In the genomic region with DNA sequence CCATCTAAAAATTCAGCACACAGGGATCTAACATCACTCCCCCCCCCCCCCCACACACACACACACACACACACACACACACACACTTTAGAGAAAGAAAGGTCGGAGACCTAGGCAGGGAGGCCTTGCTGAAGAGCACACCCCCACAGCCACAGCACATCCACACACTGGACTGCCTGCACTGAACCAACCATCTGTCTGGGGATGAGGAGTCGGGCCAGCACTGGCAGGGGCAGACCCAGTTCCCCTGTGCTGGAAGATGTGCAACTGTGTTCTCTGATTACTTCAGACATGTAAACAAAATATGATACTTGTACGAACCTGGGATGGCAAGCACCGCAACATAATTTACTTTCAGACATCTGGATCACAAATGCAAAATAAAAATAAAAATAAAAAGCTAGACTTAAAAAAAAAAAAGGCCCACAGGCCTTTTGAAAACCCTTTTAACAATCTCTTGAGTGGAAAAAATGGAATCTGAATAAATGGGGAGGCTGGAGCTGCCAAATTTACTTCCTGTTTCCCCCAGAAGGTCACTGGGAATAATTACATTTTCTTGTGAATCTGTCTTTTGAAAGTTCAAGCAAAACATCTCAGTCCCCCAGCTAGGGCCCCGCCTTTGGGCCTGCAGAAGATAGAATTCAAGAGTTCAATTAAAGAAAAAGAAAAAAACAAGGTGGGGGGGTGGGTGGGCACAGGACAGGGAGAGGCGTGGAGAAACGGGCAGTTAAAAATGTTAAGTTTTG, we compare ENCODE assay signal across 8 mouse cellular contexts. TPM values are rescaled to one million over a fixed set of nuclear protein-coding genes. Genes with fewer than 3 reads are reported as not detected.
DNase-seq lines count a peak whose midpoint lies in the region; ATAC-seq lines count a peak whose summit lies in the region.

No protein-coding gene starts in this region.

- H3K27ac ChIP-seq in hindbrain, embryonic 14.5 days: peak overlapping the region; percentile 63
- peak overlapping the region; percentile 84 for H3K27ac ChIP-seq in midbrain, embryonic 13.5 days

- peaks cover 84% of the 10 kb centered on the region for H3K4me1 ChIP-seq in megakaryocyte, embryonic 14.5 days
- H3K4me1 ChIP-seq in hindbrain, embryonic 14.5 days (replicated peaks; ENCODE audit: control insufficient read depth, insufficient read depth, low read length): peaks cover 67% of the 10 kb centered on the region
- H3K4me1 ChIP-seq in midbrain, embryonic 13.5 days (replicated peaks): peaks cover 77% of the 10 kb centered on the region

- no peaks in the 10 kb centered on the region for H3K27me3 ChIP-seq in megakaryocyte, embryonic 14.5 days (replicated peaks)
- H3K27me3 ChIP-seq in hindbrain, embryonic 14.5 days (ENCODE audit: control insufficient read depth, insufficient read depth, low read length): no peaks in the 10 kb centered on the region
- H3K27me3 ChIP-seq in midbrain, embryonic 13.5 days: no peaks in the 10 kb centered on the region

- DNase-seq in cerebellum, adult 11 months: peak; percentile 52
- no peak for DNase-seq in hindbrain, embryonic 14.5 days (ENCODE audit: low spot score)
- DNase-seq in layer of hippocampus, adult 9-11 months: no peak
- DNase-seq in frontal cortex, postnatal 36 days (ENCODE audit: low spot score in 2 of 2): no peak

- H3K9me3 ChIP-seq in megakaryocyte, embryonic 14.5 days: no peaks in the 10 kb centered on the region
- no peaks in the 10 kb centered on the region for H3K9me3 ChIP-seq in hindbrain, embryonic 14.5 days (ENCODE audit: control insufficient read depth, low read length)
- H3K9me3 ChIP-seq in midbrain, embryonic 13.5 days: no peaks in the 10 kb centered on the region

- ATAC-seq in cerebellum, adult (ENCODE audit: insufficient number of reproducible peaks, low FRiP score, low TSS enrichment): no peak
- no peak for ATAC-seq in megakaryocyte, adult 5-6 weeks (ENCODE audit: poor library complexity, severe bottlenecking)
- ATAC-seq in hindbrain, embryonic 14.5 days (ENCODE audit: low FRiP score): no peak
- ATAC-seq in midbrain, embryonic 13.5 days: no peak

- H3K36me3 ChIP-seq in megakaryocyte, embryonic 14.5 days (replicated peaks; ENCODE audit: low read length): peaks cover 45% of the 10 kb centered on the region
- no peaks in the 10 kb centered on the region for H3K36me3 ChIP-seq in hindbrain, embryonic 14.5 days (replicated peaks; ENCODE audit: control insufficient read depth, insufficient read depth)
- no peaks in the 10 kb centered on the region for H3K36me3 ChIP-seq in midbrain, embryonic 13.5 days

- WGBS in hindbrain, embryonic 14.5 days: 44% methylated on average over 7 of the region's 7 CpGs
- 37% methylated on average over 7 of the region's 7 CpGs for WGBS in midbrain, embryonic 13.5 days

- H3K4me3 ChIP-seq in megakaryocyte, embryonic 14.5 days (replicated peaks): peak overlapping the region; percentile 78
- no peak overlapping the region for H3K4me3 ChIP-seq in hindbrain, embryonic 14.5 days (replicated peaks; ENCODE audit: low read length)
- no peak overlapping the region for H3K4me3 ChIP-seq in midbrain, embryonic 13.5 days (replicated peaks)

- H3K9ac ChIP-seq in hindbrain, embryonic 14.5 days: peak overlapping the region; percentile 30; the same call in 1 of the 2 replicates
- H3K9ac ChIP-seq in midbrain, embryonic 13.5 days (replicated peaks): peak overlapping the region; percentile 53; the same call in 1 of the 2 replicates

- peak overlapping the region; percentile 31 for H3K4me2 ChIP-seq in hindbrain, embryonic 14.5 days (replicated peaks)
- H3K4me2 ChIP-seq in midbrain, embryonic 13.5 days (replicated peaks): peak overlapping the region; percentile 84

RNA-seq across cellular contexts. Expression of a gene that starts 5.5 kb away (rescaled TPM):
- polyA plus RNA-seq in megakaryocyte, embryonic 14.5 days (2012; ENCODE audit: insufficient read depth, low replicate concordance): 22.1 and 77.4 TPM in 2 replicates
- 21.7 and 26.3 TPM in 2 replicates for total RNA-seq in megakaryocyte, adult 5-6 weeks (2015)
- total RNA-seq in megakaryocyte, adult 5-6 weeks (2017): 11.3 and 18.9 TPM in 2 replicates
- 13.3 and 16.6 TPM in 2 replicates for polyA plus RNA-seq in hindbrain, embryonic 14.5 days (2014; fragmentation: Nextera tagmentation; extraction: Ambion mirVana)
- 21.7 and 23.4 TPM in 2 replicates for polyA plus RNA-seq in midbrain, embryonic 13.5 days (2015; fragmentation: Nextera tagmentation; extraction: Ambion mirVana)

RNA-seq across cellular contexts. Expression of a gene that starts 44.2 kb away (rescaled TPM):
- 4.8 and 8.7 TPM in 2 replicates for polyA plus RNA-seq in megakaryocyte, embryonic 14.5 days (2012; ENCODE audit: insufficient read depth, low replicate concordance)
- 24.7 and 31.9 TPM in 2 replicates for total RNA-seq in megakaryocyte, adult 5-6 weeks (2015)
- total RNA-seq in megakaryocyte, adult 5-6 weeks (2017): 34.9 and 35.8 TPM in 2 replicates
- 85.1 and 86.7 TPM in 2 replicates for polyA plus RNA-seq in hindbrain, embryonic 14.5 days (2014; fragmentation: Nextera tagmentation; extraction: Ambion mirVana)
- polyA plus RNA-seq in midbrain, embryonic 13.5 days (2015; fragmentation: Nextera tagmentation; extraction: Ambion mirVana): 95.7 and 98.9 TPM in 2 replicates

RNA-seq across cellular contexts. Expression of a gene that starts 50.8 kb away (rescaled TPM):
- polyA plus RNA-seq in megakaryocyte, embryonic 14.5 days (2012; ENCODE audit: insufficient read depth, low replicate concordance): 1.8 TPM in 1 of 2 replicates, not detected in the other
- total RNA-seq in megakaryocyte, adult 5-6 weeks (2015): 49.4 and 51.6 TPM in 2 replicates
- 47.6 and 48.0 TPM in 2 replicates for total RNA-seq in megakaryocyte, adult 5-6 weeks (2017)
- 36.4 and 44.9 TPM in 2 replicates for polyA plus RNA-seq in hindbrain, embryonic 14.5 days (2014; fragmentation: Nextera tagmentation; extraction: Ambion mirVana)
- 37.1 and 41.8 TPM in 2 replicates for polyA plus RNA-seq in midbrain, embryonic 13.5 days (2015; fragmentation: Nextera tagmentation; extraction: Ambion mirVana)

Comparison
In these comparisons a context has a peak if more than half of its experiments do, and no peak if none do; other contexts are left out.
1. RNA of a gene that starts 50.8 kb away (polyA plus RNA-seq): 37.1 to 41.8 TPM in midbrain, embryonic 13.5 days and 36.4 to 44.9 TPM in hindbrain, embryonic 14.5 days; 1.8 TPM in megakaryocyte, embryonic 14.5 days; every median in the first group is over 10 times any median in the second.